8 mouse cellular contexts compared by ENCODE assay signal in genomic region chr6:115853985-115854384, GRCm38 (mm10). TPM values are rescaled to one million over a fixed set of nuclear protein-coding genes. Genes with fewer than 3 reads are reported as not detected.
DNase-seq lines count a peak whose midpoint lies in the region; ATAC-seq lines count a peak whose summit lies in the region.

No protein-coding gene starts in this region.

- H3K27me3 ChIP-seq in forebrain, embryonic 13.5 days: no peaks in the 10 kb centered on the region
- no peaks in the 10 kb centered on the region for H3K27me3 ChIP-seq in liver, embryonic 15.5 days

- WGBS in forebrain, embryonic 13.5 days: 42% methylated on average over 7 of the region's 7 CpGs
- WGBS in liver, embryonic 15.5 days (ENCODE audit: insufficient replicate concordance): 51% methylated on average over 7 of the region's 7 CpGs

- DNase-seq in cerebellum, adult 9-10 months: peak; percentile 32
- no peak for DNase-seq in cerebellum, adult 8-10 months
- DNase-seq in 416B (ENCODE audit: low read depth): peak; percentile 47
- DNase-seq in urinary bladder, postnatal 4 days (ENCODE audit: low spot score in 2 of 2): no peak
- no peak for DNase-seq in right cerebral cortex, postnatal 10 days (ENCODE audit: low spot score in 2 of 2)
- DNase-seq in thymus, postnatal 10 days (ENCODE audit: low spot score in 2 of 2): no peak

- peak overlapping the region; percentile 86 for H3K27ac ChIP-seq in forebrain, embryonic 13.5 days
- H3K27ac ChIP-seq in liver, embryonic 15.5 days (replicated peaks): peak overlapping the region; percentile 74; the same call in 1 of the 2 replicates

- peaks cover 31% of the 10 kb centered on the region for H3K4me1 ChIP-seq in forebrain, embryonic 13.5 days
- peaks cover 28% of the 10 kb centered on the region for H3K4me1 ChIP-seq in liver, embryonic 15.5 days (replicated peaks)

- peaks cover 11% of the 10 kb centered on the region for H3K36me3 ChIP-seq in forebrain, embryonic 13.5 days (ENCODE audit: poor library complexity, severe bottlenecking)
- peaks cover 16% of the 10 kb centered on the region for H3K36me3 ChIP-seq in liver, embryonic 15.5 days (replicated peaks)

- peak overlapping the region; percentile 62 for H3K4me2 ChIP-seq in forebrain, embryonic 13.5 days
- peak overlapping the region; percentile 89 for H3K4me2 ChIP-seq in liver, embryonic 15.5 days

- H3K9ac ChIP-seq in forebrain, embryonic 13.5 days: peak overlapping the region; percentile 66
- no peak overlapping the region for H3K9ac ChIP-seq in liver, embryonic 15.5 days

- no peaks in the 10 kb centered on the region for H3K9me3 ChIP-seq in forebrain, embryonic 13.5 days (replicated peaks)
- H3K9me3 ChIP-seq in liver, embryonic 15.5 days (replicated peaks): no peaks in the 10 kb centered on the region

- ATAC-seq in forebrain, embryonic 13.5 days: no peak
- no peak for ATAC-seq in liver, embryonic 15.5 days (ENCODE audit: insufficient read depth)

- peak overlapping the region; percentile 61 for H3K4me3 ChIP-seq in forebrain, embryonic 13.5 days
- peak overlapping the region; percentile 77 for H3K4me3 ChIP-seq in liver, embryonic 15.5 days (replicated peaks)

RNA-seq across cellular contexts. Expression of gene Ift122, which starts 0.7 kb away (rescaled TPM):
- polyA plus RNA-seq in forebrain, embryonic 13.5 days (2015; fragmentation: Nextera tagmentation; extraction: Ambion mirVana): 26.1 and 28.4 TPM in 2 replicates
- polyA plus RNA-seq in liver, embryonic 15.5 days (2015; fragmentation: Nextera tagmentation; extraction: Ambion mirVana): 2.2 and 2.6 TPM in 2 replicates

RNA-seq across cellular contexts. Expression of gene Mbd4, which starts 0.8 kb away (rescaled TPM):
- polyA plus RNA-seq in forebrain, embryonic 13.5 days (2015; fragmentation: Nextera tagmentation; extraction: Ambion mirVana): 20.4 and 21.3 TPM in 2 replicates
- 8.0 and 8.8 TPM in 2 replicates for polyA plus RNA-seq in liver, embryonic 15.5 days (2015; fragmentation: Nextera tagmentation; extraction: Ambion mirVana)

RNA-seq across cellular contexts. Expression of gene Efcab12, which starts 15.8 kb away (rescaled TPM):
- 1.7 and 1.9 TPM in 2 replicates for polyA plus RNA-seq in forebrain, embryonic 13.5 days (2015; fragmentation: Nextera tagmentation; extraction: Ambion mirVana)
- 0.06 and 0.15 TPM in 2 replicates for polyA plus RNA-seq in liver, embryonic 15.5 days (2015; fragmentation: Nextera tagmentation; extraction: Ambion mirVana)

RNA-seq across cellular contexts. Expression of gene Rpl32, which starts 45.4 kb away (rescaled TPM):
- polyA plus RNA-seq in forebrain, embryonic 13.5 days (2015; fragmentation: Nextera tagmentation; extraction: Ambion mirVana): 1,595 and 1,910 TPM in 2 replicates
- polyA plus RNA-seq in liver, embryonic 15.5 days (2015; fragmentation: Nextera tagmentation; extraction: Ambion mirVana): 836 and 1,114 TPM in 2 replicates

Comparison
In these comparisons a context has a peak if more than half of its experiments do, and no peak if none do; other contexts are left out.
1. DNase-seq: peak in cerebellum, adult 9-10 months (single experiment) and 416B (single experiment); none in cerebellum, adult 8-10 months (single experiment), urinary bladder, postnatal 4 days (0 of 2), right cerebral cortex, postnatal 10 days (0 of 2) and thymus, postnatal 10 days (0 of 2).